Mouse (Mus musculus) spleen, adult 12 weeks (tissue): ENCODE measurements around the gene Zfp423.

Experiments
- DNase-seq: peaks from one replicate; pipeline ENCODE4 v3.0.0; 2022; ENCODE audit warnings: low spot score

Zfp423 gene

GRCm38 (mm10) chr8:87835411-87835821 is 124.0 kb downstream of the Zfp423 start:
- DNase-seq, result no peak

- DNase-seq, result no peak
Observed at GRCm38 (mm10) chr8:87834656-87835055, 124.7 kb downstream of the Zfp423 start.

- no peak for DNase-seq
Observed at GRCm38 (mm10) chr8:87833841-87834620, 125.4 kb downstream of the Zfp423 start.

GRCm38 (mm10) chr8:87833339-87833738 is 126.1 kb downstream of the Zfp423 start:
- no peak for DNase-seq

- no peak for DNase-seq
Observed at GRCm38 (mm10) chr8:87832381-87833325, 126.7 kb downstream of the Zfp423 start.

GRCm38 (mm10) chr8:87831567-87831966 is 127.8 kb downstream of the Zfp423 start:
- DNase-seq, result no peak

- no peak for DNase-seq
Observed at GRCm38 (mm10) chr8:87831116-87831515, 128.3 kb downstream of the Zfp423 start.

- DNase-seq, result no peak
Observed at GRCm38 (mm10) chr8:87830200-87830599, 129.2 kb downstream of the Zfp423 start.

GRCm38 (mm10) chr8:87826013-87826660 is 133.3 kb downstream of the Zfp423 start:
- no peak for DNase-seq

- DNase-seq, result no peak
Observed at GRCm38 (mm10) chr8:87823172-87823571, 136.2 kb downstream of the Zfp423 start.

GRCm38 (mm10) chr8:87822690-87823089 is 136.7 kb downstream of the Zfp423 start:
- DNase-seq, result no peak

GRCm38 (mm10) chr8:87822175-87822574 is 137.2 kb downstream of the Zfp423 start:
- DNase-seq, result no peak

- DNase-seq, result no peak
Observed at GRCm38 (mm10) chr8:87821655-87822054, 137.7 kb downstream of the Zfp423 start.

- DNase-seq, result no peak
Observed at GRCm38 (mm10) chr8:87819263-87819662, 140.1 kb downstream of the Zfp423 start.

GRCm38 (mm10) chr8:87818506-87818905 is 140.9 kb downstream of the Zfp423 start:
- no peak for DNase-seq

- no peak for DNase-seq
Observed at GRCm38 (mm10) chr8:87816141-87816540, 143.3 kb downstream of the Zfp423 start.

- DNase-seq, result no peak
Observed at GRCm38 (mm10) chr8:87812661-87813060, 146.7 kb downstream of the Zfp423 start.

- no peak for DNase-seq
Observed at GRCm38 (mm10) chr8:87812069-87812449, 147.3 kb downstream of the Zfp423 start.

GRCm38 (mm10) chr8:87811399-87812068 is 147.9 kb downstream of the Zfp423 start:
- DNase-seq, result no peak

GRCm38 (mm10) chr8:87810771-87811170 is 148.6 kb downstream of the Zfp423 start:
- DNase-seq, result no peak

- no peak for DNase-seq
Observed at GRCm38 (mm10) chr8:87804327-87804900, 155.0 kb downstream of the Zfp423 start.
